Comparison of ENCODE assay signal across 7 mouse cellular contexts in the genomic region with DNA sequence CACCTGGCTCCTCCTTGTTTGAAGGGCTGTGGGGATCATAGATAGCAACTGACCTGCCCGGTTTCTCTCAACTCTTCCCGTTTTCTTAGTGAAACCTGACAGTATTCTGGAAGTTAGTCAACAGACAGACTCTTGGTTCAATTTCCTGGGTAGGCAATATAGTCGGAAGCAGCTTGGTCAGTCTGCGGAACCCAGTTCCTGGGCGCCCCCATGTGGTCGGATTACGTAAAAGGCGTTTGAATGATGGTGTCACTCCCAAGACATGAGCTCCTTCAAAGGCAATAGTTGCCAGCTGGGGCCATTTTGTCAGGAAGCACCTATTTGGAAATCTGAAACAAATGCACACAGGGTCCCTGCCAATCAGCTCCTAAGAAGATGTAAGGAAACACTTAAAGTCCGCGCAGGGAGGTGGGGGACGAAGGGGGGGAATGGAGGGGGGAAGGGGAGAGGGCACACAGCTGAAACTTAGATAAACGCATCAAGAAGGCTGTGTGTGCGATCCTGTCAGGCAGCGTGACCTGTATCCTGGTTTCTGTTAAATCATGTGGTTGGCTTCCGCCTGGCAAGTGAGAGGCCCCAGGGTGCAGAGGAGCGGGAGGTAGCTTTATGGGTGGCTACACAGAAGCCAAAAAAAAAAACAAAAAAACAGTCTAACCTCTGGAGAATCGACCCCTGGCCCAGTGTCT.
A peak's percentile ranks its signal among the peaks of the same experiment; 100 is the strongest.
DNase-seq lines count a peak whose midpoint lies in the region; ATAC-seq lines count a peak whose summit lies in the region.

No protein-coding gene starts in this region.

- peak; percentile 81 for DNase-seq in CD4-positive helper T cell, adult 2 months (ENCODE audit: low read depth, low spot score)
- peak; percentile 82 for DNase-seq in NIH3T3 (ENCODE audit: low read depth)
- peak; percentile 83 for DNase-seq in left cerebral cortex, postnatal 4 days
- peak; percentile 98 for DNase-seq in midbrain, embryonic 11.5 days (ENCODE audit: low spot score, missing footprints)
- DNase-seq in spleen, postnatal 36 days (ENCODE audit: low spot score in 2 of 2), result peak; percentile 73 to 81

- intact Hi-C loops in left cerebral cortex, postnatal 4 days (cut with DNase I), result no loop called here

- peak overlapping the region; percentile 25; the same call in 1 of the 2 replicates for H3K4me2 ChIP-seq in embryonic facial prominence, embryonic 12.5 days (replicated peaks)
- no peak overlapping the region for H3K4me2 ChIP-seq in hindbrain, embryonic 12.5 days (replicated peaks)
- H3K4me2 ChIP-seq in midbrain, embryonic 11.5 days, result no peak overlapping the region

- peaks cover 38% of the 10 kb centered on the region for H3K4me1 ChIP-seq in embryonic facial prominence, embryonic 12.5 days
- peaks cover 35% of the 10 kb centered on the region for H3K4me1 ChIP-seq in hindbrain, embryonic 12.5 days
- peaks cover 16% of the 10 kb centered on the region for H3K4me1 ChIP-seq in midbrain, embryonic 11.5 days (ENCODE audit: control insufficient read depth, insufficient read depth, low read length)

- no peaks in the 10 kb centered on the region for H3K9me3 ChIP-seq in embryonic facial prominence, embryonic 12.5 days
- H3K9me3 ChIP-seq in hindbrain, embryonic 12.5 days (replicated peaks), result no peaks in the 10 kb centered on the region
- no peaks in the 10 kb centered on the region for H3K9me3 ChIP-seq in midbrain, embryonic 11.5 days (ENCODE audit: control insufficient read depth, low read length)

- H3K9ac ChIP-seq in embryonic facial prominence, embryonic 12.5 days, result 0 out of 2 replicates have a peak overlapping the region, but pooled peaks have one; percentile 0
- H3K9ac ChIP-seq in hindbrain, embryonic 12.5 days, result no peak overlapping the region
- H3K9ac ChIP-seq in midbrain, embryonic 11.5 days (ENCODE audit: low read length), result no peak overlapping the region

- H3K27ac ChIP-seq in embryonic facial prominence, embryonic 12.5 days, result peak overlapping the region; percentile 86
- H3K27ac ChIP-seq in hindbrain, embryonic 12.5 days, result peak overlapping the region; percentile 64; the same call in 1 of the 2 replicates
- peak overlapping the region; percentile 17; the same call in 1 of the 2 replicates for H3K27ac ChIP-seq in midbrain, embryonic 11.5 days (ENCODE audit: low read depth, low read length)

- H3K27me3 ChIP-seq in embryonic facial prominence, embryonic 12.5 days, result no peaks in the 10 kb centered on the region
- no peaks in the 10 kb centered on the region for H3K27me3 ChIP-seq in hindbrain, embryonic 12.5 days
- H3K27me3 ChIP-seq in midbrain, embryonic 11.5 days (ENCODE audit: control insufficient read depth, insufficient read depth, low read length), result no peaks in the 10 kb centered on the region

- ATAC-seq in embryonic facial prominence, embryonic 12.5 days (ENCODE audit: insufficient number of reproducible peaks, insufficient read depth, low FRiP score, low TSS enrichment), result no peak
- ATAC-seq in hindbrain, embryonic 12.5 days (ENCODE audit: low FRiP score), result no peak
- ATAC-seq in midbrain, embryonic 11.5 days (ENCODE audit: low FRiP score), result no peak

- WGBS in embryonic facial prominence, embryonic 12.5 days, result 15% methylated on average over 17 of the region's 17 CpGs
- WGBS in hindbrain, embryonic 12.5 days, result 37% methylated on average over 17 of the region's 17 CpGs
- WGBS in midbrain, embryonic 11.5 days, result 40% methylated on average over 17 of the region's 17 CpGs

- H3K36me3 ChIP-seq in embryonic facial prominence, embryonic 12.5 days, result no peaks in the 10 kb centered on the region
- H3K36me3 ChIP-seq in hindbrain, embryonic 12.5 days, result no peaks in the 10 kb centered on the region
- H3K36me3 ChIP-seq in midbrain, embryonic 11.5 days (ENCODE audit: control insufficient read depth, insufficient read depth, low read length), result no peaks in the 10 kb centered on the region

- no peak overlapping the region for H3K4me3 ChIP-seq in embryonic facial prominence, embryonic 12.5 days
- no peak overlapping the region for H3K4me3 ChIP-seq in hindbrain, embryonic 12.5 days
- H3K4me3 ChIP-seq in midbrain, embryonic 11.5 days (ENCODE audit: low read depth, low read length), result no peak overlapping the region

Comparison
In these comparisons a context has a peak if more than half of its experiments do, and no peak if none do; other contexts are left out.
1. H3K27ac ChIP-seq: peak in every context shown above with its lines; median percentile 86 in embryonic facial prominence, embryonic 12.5 days; 64 in hindbrain, embryonic 12.5 days; 17 in midbrain, embryonic 11.5 days.